In the genomic region with DNA sequence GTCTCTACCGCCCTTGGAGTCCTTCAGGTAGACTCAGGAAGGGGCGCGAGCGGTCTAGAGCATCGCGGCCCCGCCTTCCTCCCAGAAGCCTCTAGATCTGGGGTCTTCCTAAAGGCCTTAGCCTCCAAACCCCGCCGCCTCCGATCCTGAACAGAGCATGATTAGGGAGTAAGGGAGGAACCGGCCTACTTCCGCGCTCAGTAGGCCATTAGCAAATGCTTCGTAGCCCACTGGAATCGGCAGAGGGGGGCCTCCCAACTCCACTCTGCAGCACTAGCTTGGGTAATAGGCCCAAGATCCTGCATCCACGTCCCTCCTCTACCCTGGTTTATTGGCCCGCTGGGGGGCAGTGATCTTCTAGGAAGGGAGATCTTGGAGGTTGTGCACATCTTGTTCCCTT, we compare ENCODE assay signal across 9 mouse cellular contexts. TPM values are rescaled to one million over a fixed set of nuclear protein-coding genes. Genes with fewer than 3 reads are reported as not detected.
DNase-seq lines count a peak whose midpoint lies in the region; ATAC-seq and TF ChIP-seq lines count a peak whose summit lies in the region.
"Had no signal": no experiment of that assay in that cellular context is flagged by ENCODE, and none has a peak within 500 bp of the region (broad histone marks: within the 10 kb centered on the region; RNA-seq: fewer than 3 reads in every experiment).

A gene (minus strand): TSS at position 385 of the 400 bp plus-strand sequence.

- no peak for DNase-seq in kidney, postnatal 36 days
- DNase-seq in liver, postnatal 0 days, result no peak
- no peak for DNase-seq in adrenal gland, postnatal 36 days
- DNase-seq in layer of hippocampus, adult 9-10 months (ENCODE audit: low spot score), result no peak

- H3K9me3 ChIP-seq in kidney, embryonic 16.5 days (ENCODE audit: low read length), result no peaks in the 10 kb centered on the region
- no peaks in the 10 kb centered on the region for H3K9me3 ChIP-seq in heart, embryonic 16.5 days (replicated peaks; ENCODE audit: control insufficient read depth, low read length)
- no peaks in the 10 kb centered on the region for H3K9me3 ChIP-seq in liver, postnatal 0 days (ENCODE audit: low read length)

- no peak within 1 kb of the TSS for H3K9ac ChIP-seq in kidney, embryonic 16.5 days (replicated peaks; ENCODE audit: low read length)
- peak within 1 kb of the TSS; percentile 62 for H3K9ac ChIP-seq in heart, embryonic 16.5 days (ENCODE audit: low read length)
- H3K9ac ChIP-seq in liver, postnatal 0 days (replicated peaks), result no peak within 1 kb of the TSS

- peaks cover 35% of the 10 kb centered on the region for H3K4me1 ChIP-seq in kidney, embryonic 16.5 days (ENCODE audit: insufficient read depth, low read length)
- no peaks in the 10 kb centered on the region for H3K4me1 ChIP-seq in brown adipose tissue, adult 24 weeks (ENCODE audit: control insufficient read depth, insufficient read depth, insufficient read length, low read length)
- peaks cover 30% of the 10 kb centered on the region for H3K4me1 ChIP-seq in heart, embryonic 16.5 days (ENCODE audit: control insufficient read depth, insufficient read depth, low read length)
- peaks cover 13% of the 10 kb centered on the region for H3K4me1 ChIP-seq in liver, postnatal 0 days (ENCODE audit: insufficient read depth)

- H3K27me3 ChIP-seq in kidney, embryonic 16.5 days (ENCODE audit: insufficient read depth, low read length), result peaks cover 91% of the 10 kb centered on the region
- peaks cover 90% of the 10 kb centered on the region for H3K27me3 ChIP-seq in heart, embryonic 16.5 days (ENCODE audit: control insufficient read depth, insufficient read depth, low read length)
- H3K27me3 ChIP-seq in liver, postnatal 0 days (ENCODE audit: insufficient read depth, low read length), result peaks cover 88% of the 10 kb centered on the region
- H3K27me3 ChIP-seq: Patski had no signal

- ATAC-seq in kidney, embryonic 16.5 days (ENCODE audit: low FRiP score, low TSS enrichment), result no peak
- ATAC-seq in heart, embryonic 16.5 days (replicated peaks; ENCODE audit: extremely low read depth, insufficient read depth, low FRiP score), result no peak
- no peak for ATAC-seq in liver, postnatal 0 days
- ATAC-seq in megakaryocyte-erythroid progenitor cell, adult 5-6 weeks (replicated peaks; ENCODE audit: low FRiP score, low TSS enrichment, poor library complexity, severe bottlenecking), result no peak
- ATAC-seq: Patski had no signal

- WGBS in kidney, embryonic 16.5 days, result 16% methylated on average over 17 of the region's 17 CpGs
- WGBS in heart, embryonic 16.5 days, result 20% methylated on average over 17 of the region's 17 CpGs
- WGBS in liver, postnatal 0 days (ENCODE audit: insufficient replicate concordance), result 7% methylated on average over 17 of the region's 17 CpGs

- H3K4me3 ChIP-seq in kidney, embryonic 16.5 days (ENCODE audit: low read length), result peak within 1 kb of the TSS; percentile 51
- peak within 1 kb of the TSS; percentile 16; the same call in 1 of the 2 replicates for H3K4me3 ChIP-seq in brown adipose tissue, adult 24 weeks (ENCODE audit: insufficient read depth, low read depth, low read length)
- H3K4me3 ChIP-seq in heart, embryonic 16.5 days (ENCODE audit: low read length), result peak within 1 kb of the TSS; percentile 56
- H3K4me3 ChIP-seq in liver, postnatal 0 days (ENCODE audit: low read depth, low read length), result peak within 1 kb of the TSS; percentile 40; the same call in 1 of the 2 replicates

- peak within 1 kb of the TSS; percentile 84 for H3K4me2 ChIP-seq in kidney, embryonic 16.5 days (replicated peaks; ENCODE audit: low read depth, low read length)
- peak within 1 kb of the TSS; percentile 83 for H3K4me2 ChIP-seq in heart, embryonic 16.5 days (ENCODE audit: low read depth, low read length)
- H3K4me2 ChIP-seq in liver, postnatal 0 days (ENCODE audit: low read depth, low read length), result peak within 1 kb of the TSS; percentile 67

- no peak for TF ChIP-seq EP300 in liver, postnatal 0 days (IDR thresholded peaks at IDR 0.05; ENCODE audit: low read depth)

- no peaks in the 10 kb centered on the region; the same call in 1 of the 2 replicates for H3K36me3 ChIP-seq in kidney, embryonic 16.5 days (ENCODE audit: insufficient read depth, low read length)
- no peaks in the 10 kb centered on the region for H3K36me3 ChIP-seq in heart, embryonic 16.5 days (ENCODE audit: control insufficient read depth, insufficient read depth)
- H3K36me3 ChIP-seq in liver, postnatal 0 days (replicated peaks; ENCODE audit: insufficient read depth, low read length), result no peaks in the 10 kb centered on the region; the same call in 1 of the 2 replicates

- no peak within 1 kb of the TSS for H3K27ac ChIP-seq in kidney, embryonic 16.5 days (ENCODE audit: low read length)
- H3K27ac ChIP-seq in brown adipose tissue, adult 24 weeks (replicated peaks; ENCODE audit: low read depth, low read length), result no peak within 1 kb of the TSS
- H3K27ac ChIP-seq in heart, embryonic 16.5 days (ENCODE audit: low read length), result no peak within 1 kb of the TSS
- no peak within 1 kb of the TSS for H3K27ac ChIP-seq in liver, postnatal 0 days (ENCODE audit: low read depth)

- no peak for TF ChIP-seq CTCF in liver, postnatal 0 days (IDR thresholded peaks at IDR 0.05; ENCODE audit: low read depth)

RNA-seq across cellular contexts. Expression of the gene that starts here (rescaled TPM):
- 0.96 and 1.3 TPM in 2 replicates for polyA plus RNA-seq in kidney, embryonic 16.5 days (2015; fragmentation: Nextera tagmentation; extraction: Ambion mirVana)
- polyA plus RNA-seq in brown adipose tissue, adult 24 weeks (2012; ENCODE audit: insufficient read depth, insufficient read length, missing spikeins), result 1.0 TPM in 1 of 2 replicates, not detected in the other
- polyA plus RNA-seq in heart, embryonic 16.5 days (2015; fragmentation: Nextera tagmentation; extraction: Ambion mirVana), result 2.4 and 3.4 TPM in 2 replicates
- polyA plus RNA-seq in liver, postnatal 0 days (2015; fragmentation: Nextera tagmentation; extraction: Ambion mirVana), result 55.8 and 56.5 TPM in 2 replicates
- total RNA-seq in megakaryocyte-erythroid progenitor cell, adult 5-6 weeks (2014; fragmentation: Nextera tagmentation), result 0.72 and 0.87 TPM in 2 replicates
- total RNA-seq in megakaryocyte-erythroid progenitor cell, adult 5-6 weeks (2017), result 1.6 and 3.4 TPM in 2 replicates
- total RNA-seq in adrenal gland, postnatal 36 days (2021), result under 1 TPM in 1 of 2 experiments, not detected in 1; 0.60 TPM

Comparison
In these comparisons a context has a peak if more than half of its experiments do, and no peak if none do; other contexts are left out.
1. RNA of the gene that starts here (polyA plus RNA-seq): 55.8 to 56.5 TPM in liver, postnatal 0 days; 2.4 to 3.4 TPM in heart, embryonic 16.5 days, 0.96 to 1.3 TPM in kidney, embryonic 16.5 days and 1.0 TPM in brown adipose tissue, adult 24 weeks; every median in the first group is over 10 times any median in the second.
2. Peak in every context shown above with its lines, with median percentiles within 50 percentile points of each other: H3K4me2 ChIP-seq and H3K4me3 ChIP-seq.